Mouse (Mus musculus): ENCODE data around the gene Gsdma3. TPM values are rescaled to one million over a fixed set of nuclear protein-coding genes. Genes with fewer than 3 reads are reported as not detected.
"Not testable (repeated sequence)": the region's sequence is repeated elsewhere in the genome, so short reads cannot be mapped to it uniquely, and the experiment has no call there.

Gsdma3 gene
- total and polyA plus RNA-seq, 3 experiments: not detected

- TF ChIP-seq RAD21 (IDR thresholded peaks at IDR 0.05; ENCODE audit: low read depth, low read length) (peak; percentile 61), USF1 (IDR thresholded peaks at IDR 0.05; ENCODE audit: low read depth, low read length) (0 out of 2 replicates have a peak, but pooled peaks have one; percentile 20), ZC3H11A (IDR thresholded peaks at IDR 0.05; ENCODE audit: low read depth, low read length) (peak; percentile 53), CTCF (IDR thresholded peaks at IDR 0.05 in 2 of 3, conservative IDR thresholded peaks at IDR 0.05 in 1 of 3; ENCODE audit: control insufficient read depth in 1 of 3, insufficient read depth in 1 of 3, low read depth in 2 of 3, low read length in 3 of 3, poor library complexity in 1 of 3, severe bottlenecking in 1 of 3) (peak; percentile 28 to 79 (median 34)), SMC3 (IDR thresholded peaks at IDR 0.05; ENCODE audit: low read depth, low read length) (peak; percentile 79), TBP (IDR thresholded peaks at IDR 0.05; ENCODE audit: low read depth, low read length) (no peak), EP300 (IDR thresholded peaks at IDR 0.05; ENCODE audit: low read depth in 1 of 2, low read length in 2 of 2) (no peak), MAFK (IDR thresholded peaks at IDR 0.05; ENCODE audit: borderline replicate concordance, low read depth, low read length) (no peak)
- Histone ChIP-seq H3K79me2 (ENCODE audit: control insufficient read depth, insufficient read depth, low read length, poor library complexity) (no peaks in the 10 kb centered on the region), H3K9ac (ENCODE audit: control insufficient read depth, low read depth, low read length, poor library complexity, severe bottlenecking) (no peak overlapping the region), H3K9me3 (replicated peaks; ENCODE audit: insufficient read depth, low read length) (no peaks in the 10 kb centered on the region), H3K27me3 (ENCODE audit: control insufficient read depth in 1 of 2, insufficient read depth in 2 of 2, low read length in 2 of 2) (peaks cover 13 to 16% of the 10 kb centered on the region in 2 experiments), H3K4me3 (ENCODE audit: control insufficient read depth in 1 of 2, insufficient read depth in 1 of 2, low read depth in 2 of 2, low read length in 2 of 2) (no peak overlapping the region), H3K4me1 (ENCODE audit: control insufficient read depth in 1 of 2, insufficient read depth in 2 of 2, low read length in 2 of 2) (peaks cover 2 to 5% of the 10 kb centered on the region in 2 experiments; a peak in 2 of 4 replicates), H3K36me3 (ENCODE audit: control insufficient read depth in 1 of 2, insufficient read depth in 2 of 2, low read length in 2 of 2) (0 out of 4 replicates have a peak, but pooled peaks cover 0 to 2% of the 10 kb centered on the region in 2 experiments), H3K27ac (ENCODE audit: control insufficient read depth, low read depth, low read length) (no peak overlapping the region)
- DNase-seq (ENCODE audit: low read depth, low spot score): peak; percentile 60
These were observed 22.2 kb upstream of the Gsdma3 start for GRCm38 (mm10) chr11:98603953-98604352.

GRCm38 (mm10) chr11:98604911-98605310 lies 21.2 kb upstream of the Gsdma3 start:
- not testable (repeated sequence) for H3K36me3 ChIP-seq (ENCODE audit: control insufficient read depth in 1 of 2, insufficient read depth in 2 of 2, low read length in 2 of 2); H3K4me1 ChIP-seq (ENCODE audit: control insufficient read depth in 1 of 2, insufficient read depth in 2 of 2, low read length in 2 of 2); H3K79me2 ChIP-seq (ENCODE audit: control insufficient read depth, insufficient read depth, low read length, poor library complexity); H3K9me3 ChIP-seq (replicated peaks; ENCODE audit: insufficient read depth, low read length); H3K9ac ChIP-seq (ENCODE audit: control insufficient read depth, low read depth, low read length, poor library complexity, severe bottlenecking); H3K4me3 ChIP-seq (ENCODE audit: control insufficient read depth in 1 of 2, insufficient read depth in 1 of 2, low read depth in 2 of 2, low read length in 2 of 2); H3K27ac ChIP-seq (ENCODE audit: control insufficient read depth, low read depth, low read length); DNase-seq (ENCODE audit: low read depth, low spot score)
- H3K27me3 ChIP-seq (ENCODE audit: control insufficient read depth in 1 of 2, insufficient read depth in 2 of 2, low read length in 2 of 2): peaks cover 12 to 22% of the 10 kb centered on the region in 2 experiments

- H3K79me2 ChIP-seq (ENCODE audit: control insufficient read depth, insufficient read depth, low read length, poor library complexity): no peaks in the 10 kb centered on the region
- H3K9ac ChIP-seq (ENCODE audit: control insufficient read depth, low read depth, low read length, poor library complexity, severe bottlenecking): no peak overlapping the region
- peak; percentile 87 for DNase-seq (ENCODE audit: low read depth, low spot score)
- H3K4me1 ChIP-seq (ENCODE audit: control insufficient read depth in 1 of 2, insufficient read depth in 2 of 2, low read length in 2 of 2): peaks cover 2 to 5% of the 10 kb centered on the region in 2 experiments; a peak in 2 of 4 replicates
- H3K9me3 ChIP-seq (replicated peaks; ENCODE audit: insufficient read depth, low read length): no peaks in the 10 kb centered on the region
- 0 out of 4 replicates have a peak, but pooled peaks cover 0 to 2% of the 10 kb centered on the region in 2 experiments for H3K36me3 ChIP-seq (ENCODE audit: control insufficient read depth in 1 of 2, insufficient read depth in 2 of 2, low read length in 2 of 2)
- no peak overlapping the region for H3K4me3 ChIP-seq (ENCODE audit: control insufficient read depth in 1 of 2, insufficient read depth in 1 of 2, low read depth in 2 of 2, low read length in 2 of 2)
- H3K27me3 ChIP-seq (ENCODE audit: control insufficient read depth in 1 of 2, insufficient read depth in 2 of 2, low read length in 2 of 2): peaks cover 15 to 23% of the 10 kb centered on the region in 2 experiments
- no peak overlapping the region for H3K27ac ChIP-seq (ENCODE audit: control insufficient read depth, low read depth, low read length)
- TF ChIP-seq KAT2A (conservative IDR thresholded peaks at IDR 0.05; ENCODE audit: low read depth, low read length) (no peak), USF1 (IDR thresholded peaks at IDR 0.05; ENCODE audit: low read depth, low read length) (no peak), CTCF (IDR thresholded peaks at IDR 0.05 in 2 of 3, conservative IDR thresholded peaks at IDR 0.05 in 1 of 3; ENCODE audit: control insufficient read depth in 1 of 3, insufficient read depth in 1 of 3, low read depth in 2 of 3, low read length in 3 of 3, poor library complexity in 1 of 3, severe bottlenecking in 1 of 3) (peak; percentile 60 to 92 (median 88)), GATA1 (IDR thresholded peaks at IDR 0.05; ENCODE audit: low read depth, low read length) (no peak), ZNF384 (IDR thresholded peaks at IDR 0.05; ENCODE audit: low read depth, low read length) (no peak), JUND (IDR thresholded peaks at IDR 0.05; ENCODE audit: low read depth, low read length) (no peak), TAL1 (IDR thresholded peaks at IDR 0.05; ENCODE audit: low read length) (no peak), SIN3A (IDR thresholded peaks at IDR 0.05; ENCODE audit: low read length) (peak; percentile 46; the same call in 1 of the 2 replicates), CHD2 (IDR thresholded peaks at IDR 0.05; ENCODE audit: low read length) (no peak), SMC3 (IDR thresholded peaks at IDR 0.05; ENCODE audit: low read depth, low read length) (peak; percentile 96), HCFC1 (IDR thresholded peaks at IDR 0.05; ENCODE audit: low read depth, low read length) (0 out of 2 replicates have a peak, but pooled peaks have one; percentile 18), UBTF (IDR thresholded peaks at IDR 0.05; ENCODE audit: borderline replicate concordance, insufficient read depth, low read depth, low read length) (no peak), NRF1 (IDR thresholded peaks at IDR 0.05; ENCODE audit: insufficient read depth, low read depth, low read length, poor library complexity, severe bottlenecking) (no peak), MYB (IDR thresholded peaks at IDR 0.05; ENCODE audit: low read depth, low read length) (no peak), POLR2A (IDR thresholded peaks at IDR 0.05; ENCODE audit: control insufficient read depth in 1 of 2, insufficient read depth in 1 of 2, low read depth in 1 of 2, low read length in 2 of 2, poor library complexity in 1 of 2) (no peak), TBP (IDR thresholded peaks at IDR 0.05; ENCODE audit: low read depth, low read length) (no peak), RCOR1 (IDR thresholded peaks at IDR 0.05; ENCODE audit: low read depth, low read length) (no peak), RAD21 (IDR thresholded peaks at IDR 0.05; ENCODE audit: low read depth, low read length) (peak; percentile 83), MXI1 (IDR thresholded peaks at IDR 0.05; ENCODE audit: low read depth, low read length) (no peak), TCF12 (IDR thresholded peaks at IDR 0.05; ENCODE audit: low read depth, low read length) (no peak), POLR2AphosphoS2 (IDR thresholded peaks at IDR 0.05; ENCODE audit: low read length) (no peak), MAX (IDR thresholded peaks at IDR 0.05; ENCODE audit: low read length) (no peak; the same call in 1 of the 2 replicates)
These were observed 19.4 kb upstream of the Gsdma3 start for GRCm38 (mm10) chr11:98606763-98607162.

Measured in MEL (cell line).